Mouse (Mus musculus) heart, embryonic 10.5 days (tissue): ENCODE data around the gene Tmem235. TPM values are rescaled to one million over a fixed set of nuclear protein-coding genes. Genes with fewer than 3 reads are reported as not detected.
"Not testable (repeated sequence)": the region's sequence is repeated elsewhere in the genome, so short reads cannot be mapped to it uniquely, and the experiment has no call there.

Experiments
- DNase-seq: peaks from one replicate; pipeline ENCODE4 v3.0.0-alpha.2; 2017; ENCODE audit warnings: low spot score
- H3K27ac ChIP-seq: fragments of 300-500 bp; sonication (generic); 2 replicates; pipeline ENCODE4 v1.5.1; 2016; ENCODE audit warnings: mild to moderate bottlenecking
- H3K27me3 ChIP-seq: fragments of 300-500 bp; sonication (generic); 2 replicates; pipeline ENCODE4 v1.6.1; 2016; ENCODE audit warnings: mild to moderate bottlenecking; ENCODE audit not compliant: poor library complexity, insufficient read depth, severe bottlenecking
- H3K36me3 ChIP-seq: fragments of 300-500 bp; sonication (generic); 2 replicates; pipeline ENCODE4 v1.6.1; 2016; ENCODE audit warnings: mild to moderate bottlenecking, moderate library complexity
- H3K4me1 ChIP-seq: fragments of 300-500 bp; sonication (generic); 2 replicates; pipeline ENCODE4 v1.6.1; 2016; ENCODE audit warnings: mild to moderate bottlenecking
- H3K4me3 ChIP-seq: fragments of 300-500 bp; sonication (generic); 2 replicates; pipeline ENCODE4 v1.5.1; 2016; ENCODE audit warnings: mild to moderate bottlenecking, moderate library complexity
- H3K9me3 ChIP-seq: fragments of 300-500 bp; sonication (generic); 2 replicates; pipeline ENCODE4 v1.6.1; 2016; ENCODE audit warnings: mild to moderate bottlenecking, moderate library complexity
- WGBS: fragments of 180-500 bp; shearing (Covaris S2); methylation state at CpG from one replicate; pipeline ENCODE4 v1.1.7; 2016; 5-methylcytosine and 5-hydroxymethylcytosine counted together
- polyA plus RNA-seq: library from polyadenylated mRNA; unstranded; fragments of >200 nt; fragmentation: Nextera tagmentation; extraction: Ambion mirVana; gene quantifications from 2 replicates; pipeline ENCODE4 v1.2.1, GENCODE M21; 2016

The Tmem235 gene
- polyA plus RNA-seq, 1 experiment from 2014 or later, result not detected

GRCm38 (mm10) chr11:117826164-117826563, 34.4 kb upstream of the Tmem235 start:
- Histone ChIP-seq H3K9me3 (no peaks in the 10 kb centered on the region), H3K27ac (peak overlapping the region; percentile 93), H3K4me3 (peak overlapping the region; percentile 76), H3K4me1 (peaks cover 75% of the 10 kb centered on the region), H3K36me3 (peaks cover 29% of the 10 kb centered on the region), H3K27me3 (no peaks in the 10 kb centered on the region)
- WGBS, result 14% methylated on average over 5 of the region's 5 CpGs
- DNase-seq, result no peak

- H3K4me3 ChIP-seq, result peak overlapping the region; percentile 76; the same call in 1 of the 2 replicates
- no peaks in the 10 kb centered on the region for H3K27me3 ChIP-seq
- peaks cover 22% of the 10 kb centered on the region for H3K36me3 ChIP-seq
- WGBS, result 69% methylated on average over 8 of the region's 8 CpGs
- no peak for DNase-seq
- H3K27ac ChIP-seq, result peak overlapping the region; percentile 93
- H3K9me3 ChIP-seq, result no peaks in the 10 kb centered on the region
- H3K4me1 ChIP-seq, result peaks cover 76% of the 10 kb centered on the region
These were observed 33.6 kb upstream of the Tmem235 start for GRCm38 (mm10) chr11:117826916-117827315.

- Histone ChIP-seq H3K4me3 (0 out of 2 replicates have a peak overlapping the region, but pooled peaks have one; percentile 17), H3K36me3 (peaks cover 17% of the 10 kb centered on the region), H3K27me3 (no peaks in the 10 kb centered on the region), H3K4me1 (peaks cover 80% of the 10 kb centered on the region), H3K9me3 (no peaks in the 10 kb centered on the region), H3K27ac (peak overlapping the region; percentile 90)
- WGBS, result 48% methylated on average over 3 of the region's 3 CpGs
- DNase-seq, result no peak
These were observed 33.2 kb upstream of the Tmem235 start for GRCm38 (mm10) chr11:117827386-117827785.

GRCm38 (mm10) chr11:117828149-117828887, 32.2 kb upstream of the Tmem235 start:
- 65% methylated on average over 18 of the region's 18 CpGs for WGBS
- no peaks in the 10 kb centered on the region for H3K9me3 ChIP-seq
- peaks cover 8% of the 10 kb centered on the region for H3K36me3 ChIP-seq
- peak overlapping the region; percentile 90 for H3K27ac ChIP-seq
- no peak for DNase-seq
- peaks cover 79% of the 10 kb centered on the region for H3K4me1 ChIP-seq
- H3K4me3 ChIP-seq, result peak overlapping the region; percentile 20
- H3K27me3 ChIP-seq, result no peaks in the 10 kb centered on the region

GRCm38 (mm10) chr11:117828888-117829604, 31.5 kb upstream of the Tmem235 start:
- DNase-seq, result peak; percentile 89
- Histone ChIP-seq H3K36me3 (peaks cover under 1% of the 10 kb centered on the region), H3K27ac (peak overlapping the region; percentile 90)

GRCm38 (mm10) chr11:117829671-117830215, 30.8 kb upstream of the Tmem235 start:
- Histone ChIP-seq H3K27me3 (no peaks in the 10 kb centered on the region), H3K4me3 (no peak overlapping the region), H3K4me1 (peaks cover 70% of the 10 kb centered on the region), H3K27ac (peak overlapping the region; percentile 90), H3K36me3 (no peaks in the 10 kb centered on the region), H3K9me3 (no peaks in the 10 kb centered on the region)
- no peak for DNase-seq
- 69% methylated on average over 2 of the region's 2 CpGs for WGBS

More at GRCm38 (mm10) chr11:117828888-117829604, 31.5 kb upstream of the Tmem235 start:
- peak overlapping the region; percentile 20 for H3K4me3 ChIP-seq
- H3K4me1 ChIP-seq, result peaks cover 77% of the 10 kb centered on the region
- H3K9me3 ChIP-seq, result no peaks in the 10 kb centered on the region
- WGBS, result 16% methylated on average over 9 of the region's 9 CpGs
- H3K27me3 ChIP-seq, result no peaks in the 10 kb centered on the region

- Histone ChIP-seq H3K27ac (peak overlapping the region; percentile 90), H3K4me3 (no peak overlapping the region), H3K9me3 (no peaks in the 10 kb centered on the region), H3K27me3 (no peaks in the 10 kb centered on the region), H3K4me1 (peaks cover 65% of the 10 kb centered on the region), H3K36me3 (no peaks in the 10 kb centered on the region)
- WGBS, result 66% methylated on average over 9 of the region's 9 CpGs
- no peak for DNase-seq
These were observed 30.2 kb upstream of the Tmem235 start for GRCm38 (mm10) chr11:117830401-117830800.

- no peaks in the 10 kb centered on the region for H3K9me3 ChIP-seq
- WGBS, result 19% methylated on average over 28 of the region's 28 CpGs
- peak overlapping the region; percentile 62 for H3K27ac ChIP-seq
- peak overlapping the region; percentile 51 for H3K4me3 ChIP-seq
- peaks cover 55% of the 10 kb centered on the region for H3K4me1 ChIP-seq
- H3K36me3 ChIP-seq, result 0 out of 2 replicates have a peak, but pooled peaks cover 2% of the 10 kb centered on the region
- DNase-seq, result peak; percentile 94
- H3K27me3 ChIP-seq, result no peaks in the 10 kb centered on the region
These were observed 28.2 kb upstream of the Tmem235 start for GRCm38 (mm10) chr11:117832086-117832969.

- DNase-seq, H3K27me3 ChIP-seq, H3K36me3 ChIP-seq, H3K4me3 ChIP-seq, H3K27ac ChIP-seq, H3K9me3 ChIP-seq: not testable (repeated sequence)
- 72% methylated on average over 5 of the region's 6 CpGs for WGBS
- H3K4me1 ChIP-seq, result peaks cover 47% of the 10 kb centered on the region
These were observed 27.0 kb upstream of the Tmem235 start for GRCm38 (mm10) chr11:117833509-117833908.

- WGBS, result 90% methylated on average over 8 of the region's 8 CpGs
- 0 out of 2 replicates have a peak, but pooled peaks cover 2% of the 10 kb centered on the region for H3K36me3 ChIP-seq
- peaks cover 44% of the 10 kb centered on the region for H3K4me1 ChIP-seq
- H3K9me3 ChIP-seq, result no peaks in the 10 kb centered on the region
- no peak overlapping the region for H3K27ac ChIP-seq
- H3K4me3 ChIP-seq, result no peak overlapping the region
- H3K27me3 ChIP-seq, result no peaks in the 10 kb centered on the region
- DNase-seq, result no peak
These were observed 26.5 kb upstream of the Tmem235 start for GRCm38 (mm10) chr11:117834086-117834485.

GRCm38 (mm10) chr11:117836306-117836705, 24.2 kb upstream of the Tmem235 start:
- Histone ChIP-seq H3K4me1 (peaks cover 36% of the 10 kb centered on the region), H3K27me3 (no peaks in the 10 kb centered on the region), H3K36me3 (0 out of 2 replicates have a peak, but pooled peaks cover 2% of the 10 kb centered on the region), H3K4me3 (peak overlapping the region; percentile 34; the same call in 1 of the 2 replicates), H3K27ac (no peak overlapping the region), H3K9me3 (no peaks in the 10 kb centered on the region)
- WGBS, result 21% methylated on average over 13 of the region's 13 CpGs
- DNase-seq, result no peak

GRCm38 (mm10) chr11:117838572-117838971, 22.0 kb upstream of the Tmem235 start:
- no peaks in the 10 kb centered on the region for H3K9me3 ChIP-seq
- 0 out of 2 replicates have a peak, but pooled peaks cover 2% of the 10 kb centered on the region for H3K36me3 ChIP-seq
- H3K27ac ChIP-seq, result no peak overlapping the region
- peak; percentile 93 for DNase-seq
- no peaks in the 10 kb centered on the region for H3K27me3 ChIP-seq
- no peak overlapping the region for H3K4me3 ChIP-seq
- 58% methylated on average over 2 of the region's 2 CpGs for WGBS
- H3K4me1 ChIP-seq, result peaks cover 26% of the 10 kb centered on the region
